Mouse (Mus musculus): Measurements from ENCODE around the gene Cpn1.

- TF ChIP-seq MYC (IDR thresholded peaks at IDR 0.05; ENCODE audit: low read depth, low read length) (no peak), SMC3 (IDR thresholded peaks at IDR 0.05; ENCODE audit: low read depth, low read length) (no peak), RAD21 (IDR thresholded peaks at IDR 0.05; ENCODE audit: low read depth, low read length) (no peak), RCOR1 (IDR thresholded peaks at IDR 0.05; ENCODE audit: low read depth, low read length) (no peak), MAFK (IDR thresholded peaks at IDR 0.05; ENCODE audit: borderline replicate concordance, low read depth, low read length) (no peak), KAT2A (conservative IDR thresholded peaks at IDR 0.05; ENCODE audit: low read depth, low read length) (no peak), MAZ (IDR thresholded peaks at IDR 0.05; ENCODE audit: low read depth, low read length) (no peak), POLR2AphosphoS2 (IDR thresholded peaks at IDR 0.05; ENCODE audit: low read length) (no peak), CHD2 (IDR thresholded peaks at IDR 0.05; ENCODE audit: low read length) (no peak), SIN3A (IDR thresholded peaks at IDR 0.05; ENCODE audit: low read length) (no peak), CTCF (IDR thresholded peaks at IDR 0.05 in 2 of 3, conservative IDR thresholded peaks at IDR 0.05 in 1 of 3; ENCODE audit: control insufficient read depth in 1 of 3, insufficient read depth in 1 of 3, low read depth in 2 of 3, low read length in 3 of 3, poor library complexity in 1 of 3, severe bottlenecking in 1 of 3) (no peak), JUND (IDR thresholded peaks at IDR 0.05; ENCODE audit: low read depth, low read length) (no peak)
Measured at GRCm38 (mm10) chr19:43924361-43924760, 62.0 kb downstream of the Cpn1 start.

Measured in MEL (cell line).